15 mouse cellular contexts compared by ENCODE assay signal in the genomic region with DNA sequence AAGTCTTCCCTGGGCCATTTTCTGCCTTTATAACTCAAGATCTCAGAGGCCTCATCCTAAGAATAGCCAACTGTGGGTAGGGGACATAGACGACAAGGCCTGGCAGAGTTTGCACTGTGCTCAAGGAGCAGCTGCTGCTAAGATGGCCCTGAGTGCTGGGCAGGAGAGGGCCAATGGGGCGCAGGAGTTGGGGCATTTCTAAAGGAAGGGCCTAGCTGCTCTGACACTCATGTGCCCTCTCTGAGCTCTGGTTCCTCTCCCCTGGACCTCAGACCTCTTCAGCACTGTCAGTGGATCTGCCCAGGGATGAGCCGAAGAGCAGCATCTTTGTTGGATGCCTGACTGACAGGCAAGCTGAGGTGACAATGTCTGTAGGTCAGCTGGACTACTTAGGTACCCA.
"Had no signal": no experiment of that assay in that cellular context is flagged by ENCODE, and none has a peak within 500 bp of the region (broad histone marks: within the 10 kb centered on the region; RNA-seq: fewer than 3 reads in every experiment).

No protein-coding gene starts in this region.

- H3K4me1 ChIP-seq: neural tube, embryonic 13.5 days; stomach, embryonic 15.5 days had no signal

- H3K4me3 ChIP-seq: neural tube, embryonic 13.5 days; neural tube, embryonic 15.5 days; stomach, embryonic 15.5 days had no signal

- H3K36me3 ChIP-seq: neural tube, embryonic 13.5 days; neural tube, embryonic 15.5 days; stomach, embryonic 15.5 days had no signal

- H3K27ac ChIP-seq: neural tube, embryonic 13.5 days; neural tube, embryonic 15.5 days; stomach, embryonic 15.5 days; stomach, postnatal 0 days had no signal

- DNase-seq: retina, postnatal 1 day; right cerebral cortex, adult 18-20 months; right cerebral cortex, postnatal 14 days; right cerebral cortex, postnatal 4 days; spleen, adult 18-20 months; thymus, adult 18-20 months; thymus, adult 2 months; thymus, postnatal 14 days; thymus, postnatal 25 days; thymus, postnatal 36 days; thymus, postnatal 4 days had no signal

- H3K9me3 ChIP-seq: neural tube, embryonic 13.5 days; neural tube, embryonic 15.5 days; stomach, embryonic 15.5 days had no signal

- H3K9ac ChIP-seq: neural tube, embryonic 13.5 days; neural tube, embryonic 15.5 days; stomach, embryonic 15.5 days had no signal

- H3K27me3 ChIP-seq: neural tube, embryonic 13.5 days; neural tube, embryonic 15.5 days; stomach, embryonic 15.5 days had no signal

- H3K4me2 ChIP-seq: neural tube, embryonic 13.5 days; neural tube, embryonic 15.5 days; stomach, embryonic 15.5 days had no signal
